In the genomic region with DNA sequence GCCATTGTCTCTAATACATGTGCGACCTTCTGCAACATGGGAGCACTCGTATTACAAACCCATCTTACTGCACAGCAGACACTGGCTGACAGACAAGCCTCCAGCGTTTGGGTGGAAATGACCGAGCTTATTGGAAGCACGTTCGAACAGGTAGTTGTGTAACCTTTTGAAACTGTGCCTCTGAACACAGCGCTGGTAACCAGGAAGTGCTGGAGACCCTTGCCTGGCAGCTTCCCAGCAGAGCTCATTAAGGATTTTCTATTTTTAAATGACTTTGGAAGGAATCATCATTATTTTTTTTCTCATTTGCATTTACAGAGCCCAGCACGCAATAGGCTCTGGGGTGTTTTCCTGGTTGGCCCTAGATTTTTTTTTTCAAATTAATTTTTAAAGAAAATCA, we compare ENCODE assay signal across 23 mouse cellular contexts. TPM values are rescaled to one million over a fixed set of nuclear protein-coding genes. Genes with fewer than 3 reads are reported as not detected.
DNase-seq lines count a peak whose midpoint lies in the region; ATAC-seq lines count a peak whose summit lies in the region.
"Had no signal": no experiment of that assay in that cellular context is flagged by ENCODE, and none has a peak within 500 bp of the region (broad histone marks: within the 10 kb centered on the region; RNA-seq: fewer than 3 reads in every experiment).

No protein-coding gene starts in this region.

- H3K4me3 ChIP-seq in forebrain, embryonic 10.5 days, result no peak overlapping the region
- H3K4me3 ChIP-seq in forebrain, embryonic 11.5 days (ENCODE audit: low read depth, low read length), result no peak overlapping the region
- no peak overlapping the region for H3K4me3 ChIP-seq in midbrain, embryonic 13.5 days (replicated peaks)
- no peak overlapping the region for H3K4me3 ChIP-seq in midbrain, embryonic 11.5 days (ENCODE audit: low read depth, low read length)
- peak overlapping the region; percentile 16; the same call in 1 of the 2 replicates for H3K4me3 ChIP-seq in forebrain, embryonic 16.5 days (replicated peaks; ENCODE audit: low read length)
- no peak overlapping the region for H3K4me3 ChIP-seq in neural tube, embryonic 15.5 days (replicated peaks)
- H3K4me3 ChIP-seq: embryonic facial prominence, embryonic 13.5 days had no signal

- ATAC-seq in forebrain, embryonic 11.5 days (replicated peaks; ENCODE audit: low FRiP score), result no peak
- no peak for ATAC-seq in midbrain, embryonic 13.5 days
- no peak for ATAC-seq in midbrain, embryonic 11.5 days (ENCODE audit: low FRiP score)
- ATAC-seq in forebrain, embryonic 16.5 days, result peak; percentile 25; the same call in 1 of the 2 replicates
- peak; percentile 39; the same call in 1 of the 2 replicates for ATAC-seq in neural tube, embryonic 15.5 days (ENCODE audit: low FRiP score)

- peak overlapping the region; percentile 16; the same call in 1 of the 2 replicates for H3K27ac ChIP-seq in forebrain, embryonic 10.5 days
- H3K27ac ChIP-seq in forebrain, embryonic 11.5 days (ENCODE audit: low read depth, low read length), result no peak overlapping the region
- 0 out of 2 replicates have a peak overlapping the region, but pooled peaks have one; percentile 1 for H3K27ac ChIP-seq in midbrain, embryonic 13.5 days
- no peak overlapping the region for H3K27ac ChIP-seq in midbrain, embryonic 11.5 days (ENCODE audit: low read depth, low read length)
- peak overlapping the region; percentile 26 for H3K27ac ChIP-seq in forebrain, embryonic 16.5 days (ENCODE audit: low read length)
- H3K27ac ChIP-seq in neural tube, embryonic 15.5 days (replicated peaks), result peak overlapping the region; percentile 51
- H3K27ac ChIP-seq: embryonic facial prominence, embryonic 13.5 days; liver, embryonic 14.5 days had no signal

- no peak overlapping the region for H3K4me2 ChIP-seq in forebrain, embryonic 11.5 days (ENCODE audit: low read depth, low read length, severe bottlenecking)
- no peak overlapping the region for H3K4me2 ChIP-seq in midbrain, embryonic 13.5 days (replicated peaks)
- no peak overlapping the region for H3K4me2 ChIP-seq in midbrain, embryonic 11.5 days
- peak overlapping the region; percentile 46 for H3K4me2 ChIP-seq in forebrain, embryonic 16.5 days (ENCODE audit: low read length)
- peak overlapping the region; percentile 13; the same call in 1 of the 2 replicates for H3K4me2 ChIP-seq in neural tube, embryonic 15.5 days
- H3K4me2 ChIP-seq: embryonic facial prominence, embryonic 13.5 days had no signal

- 84% methylated on average over 8 of the region's 8 CpGs for WGBS in forebrain, embryonic 10.5 days
- 78% methylated on average over 8 of the region's 8 CpGs for WGBS in forebrain, embryonic 11.5 days
- WGBS in midbrain, embryonic 13.5 days, result 68% methylated on average over 8 of the region's 8 CpGs
- WGBS in midbrain, embryonic 11.5 days, result 81% methylated on average over 8 of the region's 8 CpGs
- 29% methylated on average over 8 of the region's 8 CpGs for WGBS in forebrain, embryonic 16.5 days
- WGBS in neural tube, embryonic 15.5 days, result 52% methylated on average over 8 of the region's 8 CpGs

- H3K4me1 ChIP-seq in forebrain, embryonic 10.5 days, result peaks cover 67% of the 10 kb centered on the region
- H3K4me1 ChIP-seq in forebrain, embryonic 11.5 days (replicated peaks; ENCODE audit: control insufficient read depth, insufficient read depth, low read length), result peaks cover 7% of the 10 kb centered on the region; the same call in 1 of the 2 replicates
- H3K4me1 ChIP-seq in midbrain, embryonic 13.5 days (replicated peaks), result peaks cover 38% of the 10 kb centered on the region
- H3K4me1 ChIP-seq in midbrain, embryonic 11.5 days (ENCODE audit: control insufficient read depth, insufficient read depth, low read length), result peaks cover 8% of the 10 kb centered on the region
- peaks cover 45% of the 10 kb centered on the region for H3K4me1 ChIP-seq in forebrain, embryonic 16.5 days (replicated peaks; ENCODE audit: control insufficient read depth, insufficient read depth, low read length)
- H3K4me1 ChIP-seq in neural tube, embryonic 15.5 days, result peaks cover 36% of the 10 kb centered on the region

- H3K9ac ChIP-seq in forebrain, embryonic 11.5 days (ENCODE audit: low read length), result no peak overlapping the region
- H3K9ac ChIP-seq in midbrain, embryonic 13.5 days (replicated peaks), result no peak overlapping the region
- H3K9ac ChIP-seq in midbrain, embryonic 11.5 days (ENCODE audit: low read length), result no peak overlapping the region
- H3K9ac ChIP-seq in forebrain, embryonic 16.5 days (replicated peaks; ENCODE audit: low read depth, low read length), result no peak overlapping the region
- H3K9ac ChIP-seq in neural tube, embryonic 15.5 days (replicated peaks), result no peak overlapping the region
- H3K9ac ChIP-seq: embryonic facial prominence, embryonic 13.5 days; liver, embryonic 14.5 days had no signal

- no peak for DNase-seq in forebrain, embryonic 10.5 days (ENCODE audit: extremely low spot score, low spot score)
- DNase-seq in forebrain, embryonic 11.5 days (ENCODE audit: low spot score), result no peak
- DNase-seq in midbrain, embryonic 11.5 days (ENCODE audit: low spot score, missing footprints), result no peak
- no peak for DNase-seq in embryo, embryonic 10 days (ENCODE audit: low spot score)
- DNase-seq: adrenal gland, postnatal 36 days; cerebellum, adult 2 months; gastrocnemius, postnatal 25 days; kidney, adult 18-20 months; kidney, postnatal 10 days; lung, postnatal 10 days; right cerebral cortex, postnatal 25 days had no signal

- no peaks in the 10 kb centered on the region for H3K9me3 ChIP-seq in forebrain, embryonic 10.5 days
- H3K9me3 ChIP-seq in forebrain, embryonic 11.5 days (ENCODE audit: control insufficient read depth, low read length), result no peaks in the 10 kb centered on the region
- no peaks in the 10 kb centered on the region for H3K9me3 ChIP-seq in midbrain, embryonic 13.5 days
- no peaks in the 10 kb centered on the region for H3K9me3 ChIP-seq in midbrain, embryonic 11.5 days (ENCODE audit: control insufficient read depth, low read length)
- H3K9me3 ChIP-seq in forebrain, embryonic 16.5 days (ENCODE audit: control insufficient read depth, low read length), result no peaks in the 10 kb centered on the region
- H3K9me3 ChIP-seq in neural tube, embryonic 15.5 days (replicated peaks), result no peaks in the 10 kb centered on the region
- H3K9me3 ChIP-seq: embryonic facial prominence, embryonic 13.5 days had no signal

- H3K36me3 ChIP-seq in forebrain, embryonic 10.5 days (replicated peaks), result no peaks in the 10 kb centered on the region
- no peaks in the 10 kb centered on the region for H3K36me3 ChIP-seq in forebrain, embryonic 11.5 days (ENCODE audit: control insufficient read depth, insufficient read depth, low read length)
- no peaks in the 10 kb centered on the region for H3K36me3 ChIP-seq in midbrain, embryonic 13.5 days
- no peaks in the 10 kb centered on the region for H3K36me3 ChIP-seq in midbrain, embryonic 11.5 days (ENCODE audit: control insufficient read depth, insufficient read depth, low read length)
- H3K36me3 ChIP-seq in forebrain, embryonic 16.5 days (ENCODE audit: control insufficient read depth, insufficient read depth), result no peaks in the 10 kb centered on the region
- no peaks in the 10 kb centered on the region for H3K36me3 ChIP-seq in neural tube, embryonic 15.5 days
- H3K36me3 ChIP-seq: embryonic facial prominence, embryonic 13.5 days had no signal

- H3K27me3 ChIP-seq in forebrain, embryonic 10.5 days (ENCODE audit: poor library complexity, severe bottlenecking), result no peaks in the 10 kb centered on the region
- H3K27me3 ChIP-seq in forebrain, embryonic 11.5 days (ENCODE audit: control insufficient read depth, insufficient read depth, low read length), result no peaks in the 10 kb centered on the region
- H3K27me3 ChIP-seq in midbrain, embryonic 13.5 days, result no peaks in the 10 kb centered on the region
- no peaks in the 10 kb centered on the region for H3K27me3 ChIP-seq in midbrain, embryonic 11.5 days (ENCODE audit: control insufficient read depth, insufficient read depth, low read length)
- no peaks in the 10 kb centered on the region for H3K27me3 ChIP-seq in forebrain, embryonic 16.5 days (replicated peaks; ENCODE audit: control insufficient read depth, insufficient read depth, low read length)
- no peaks in the 10 kb centered on the region for H3K27me3 ChIP-seq in neural tube, embryonic 15.5 days (replicated peaks)
- H3K27me3 ChIP-seq: CH12.LX; embryonic facial prominence, embryonic 13.5 days had no signal

RNA-seq across cellular contexts. Expression of a gene that starts 36.9 kb away (rescaled TPM):
- not detected in 2 replicates for polyA plus RNA-seq in forebrain, embryonic 10.5 days (2016; fragmentation: Nextera tagmentation; extraction: Ambion mirVana)
- not detected in 2 replicates for polyA plus RNA-seq in forebrain, embryonic 11.5 days (2014; fragmentation: Nextera tagmentation; extraction: Ambion mirVana)
- polyA plus RNA-seq in midbrain, embryonic 13.5 days (2015; fragmentation: Nextera tagmentation; extraction: Ambion mirVana), result not detected in 2 replicates
- not detected in 2 replicates for polyA plus RNA-seq in midbrain, embryonic 11.5 days (2014; fragmentation: Nextera tagmentation; extraction: Ambion mirVana)
- not detected in 2 replicates for polyA plus RNA-seq in forebrain, embryonic 16.5 days (2015; fragmentation: Nextera tagmentation; extraction: Ambion mirVana)
- 0.36 TPM in 1 of 2 replicates, not detected in the other for polyA plus RNA-seq in neural tube, embryonic 15.5 days (2015; fragmentation: Nextera tagmentation; extraction: Ambion mirVana)
- polyA plus RNA-seq: cerebellum, adult 2 months; cortical plate, adult 2 months; embryonic facial prominence, embryonic 13.5 days; heart, postnatal 0 days; limb, embryonic 14.5 days; liver, embryonic 14.5 days; spleen, adult 2 months; stomach, embryonic 14.5 days; urinary bladder, adult 2 months had no signal

Comparison
In these comparisons a context has a peak if more than half of its experiments do, and no peak if none do; other contexts are left out.
1. H3K27ac ChIP-seq: peak in forebrain, embryonic 10.5 days (single experiment), midbrain, embryonic 13.5 days (single experiment), forebrain, embryonic 16.5 days (single experiment) and neural tube, embryonic 15.5 days (single experiment); none in forebrain, embryonic 11.5 days (single experiment) and midbrain, embryonic 11.5 days (single experiment).
2. ATAC-seq: peak in forebrain, embryonic 16.5 days (single experiment) and neural tube, embryonic 15.5 days (single experiment); none in forebrain, embryonic 11.5 days (single experiment), midbrain, embryonic 13.5 days (single experiment) and midbrain, embryonic 11.5 days (single experiment).
3. H3K4me2 ChIP-seq: peak in forebrain, embryonic 16.5 days (single experiment) and neural tube, embryonic 15.5 days (single experiment); none in forebrain, embryonic 11.5 days (single experiment), midbrain, embryonic 13.5 days (single experiment) and midbrain, embryonic 11.5 days (single experiment).